Comparison of ENCODE assay signal across 9 mouse cellular contexts in genomic region chr7:136152470-136152869, GRCm38 (mm10).
DNase-seq lines count a peak whose midpoint lies in the region; ATAC-seq lines count a peak whose summit lies in the region.
"Had no signal": no experiment of that assay in that cellular context is flagged by ENCODE, and none has a peak within 500 bp of the region (broad histone marks: within the 10 kb centered on the region; RNA-seq: fewer than 3 reads in every experiment).

No protein-coding gene starts in this region.

- intact Hi-C loops in left cerebral cortex, postnatal 36 days (cut with DNase I): loop anchor here (10.0 kb wide), 1 partner anchor 322 kb away; no protein-coding TSS in a partner anchor

- no peak overlapping the region for H3K4me2 ChIP-seq in embryonic facial prominence, embryonic 14.5 days (ENCODE audit: low read depth, low read length)
- H3K4me2 ChIP-seq: neural tube, embryonic 13.5 days had no signal

- no peaks in the 10 kb centered on the region for H3K27me3 ChIP-seq in embryonic facial prominence, embryonic 14.5 days (replicated peaks; ENCODE audit: control insufficient read depth, insufficient read depth, low read length)
- H3K27me3 ChIP-seq: neural tube, embryonic 13.5 days had no signal

- peak; percentile 32 for DNase-seq in ovary, adult 18-20 months (ENCODE audit: low spot score)
- no peak for DNase-seq in ovary, postnatal 36 days (ENCODE audit: low spot score)
- DNase-seq in brain, adult 2 months (ENCODE audit: low read depth, low spot score): peak; percentile 80
- peak; percentile 86 for DNase-seq in embryonic facial prominence, embryonic 14.5 days (ENCODE audit: low spot score)
- peak; percentile 66 for DNase-seq in hindlimb bud, embryonic 11.5 days (ENCODE audit: extremely low spot score, low read depth, low spot score)
- DNase-seq in left cerebral cortex, postnatal 36 days (ENCODE audit: low spot score in 2 of 2): peak; percentile 5 to 28
- peak; percentile 62 for DNase-seq in right cerebral cortex, postnatal 14 days

- H3K9me3 ChIP-seq in embryonic facial prominence, embryonic 14.5 days (ENCODE audit: control insufficient read depth, low read length): no peaks in the 10 kb centered on the region
- H3K9me3 ChIP-seq: neural tube, embryonic 13.5 days had no signal

- H3K4me1 ChIP-seq in embryonic facial prominence, embryonic 14.5 days (ENCODE audit: control insufficient read depth, insufficient read depth, low read length): peaks cover 6% of the 10 kb centered on the region; the same call in 1 of the 2 replicates

- 22% methylated on average over 5 of the region's 5 CpGs for WGBS in embryonic facial prominence, embryonic 14.5 days

- H3K4me3 ChIP-seq in embryonic facial prominence, embryonic 14.5 days (ENCODE audit: low read depth, low read length): no peak overlapping the region
- H3K4me3 ChIP-seq: neural tube, embryonic 13.5 days had no signal

- H3K9ac ChIP-seq in embryonic facial prominence, embryonic 14.5 days (ENCODE audit: low read depth, low read length): no peak overlapping the region
- H3K9ac ChIP-seq: neural tube, embryonic 13.5 days had no signal

- H3K27ac ChIP-seq in embryonic facial prominence, embryonic 14.5 days (replicated peaks; ENCODE audit: low read depth, low read length): no peak overlapping the region
- H3K27ac ChIP-seq: neural tube, embryonic 13.5 days had no signal

- H3K36me3 ChIP-seq in embryonic facial prominence, embryonic 14.5 days (ENCODE audit: control insufficient read depth, insufficient read depth, low read length): no peaks in the 10 kb centered on the region
- H3K36me3 ChIP-seq: neural tube, embryonic 13.5 days had no signal

- ATAC-seq in embryonic facial prominence, embryonic 14.5 days (ENCODE audit: low read depth): no peak
- ATAC-seq in erythroblast, adult 5-6 weeks (replicated peaks; ENCODE audit: low FRiP score, poor library complexity, severe bottlenecking): no peak
